ENCODE assay signal across 31 mouse cellular contexts in genomic region chr14:121453130-121453529, GRCm38 (mm10). TPM values are rescaled to one million over a fixed set of nuclear protein-coding genes. Genes with fewer than 3 reads are reported as not detected.
DNase-seq lines count a peak whose midpoint lies in the region; ATAC-seq lines count a peak whose summit lies in the region.
"Had no signal": no experiment of that assay in that cellular context is flagged by ENCODE, and none has a peak within 500 bp of the region (broad histone marks: within the 10 kb centered on the region; RNA-seq: fewer than 3 reads in every experiment).

No protein-coding gene starts in this region.

- peak; percentile 86 for DNase-seq in heart, adult 11 months
- no peak for DNase-seq in heart, postnatal 14 days
- peak; percentile 37 for DNase-seq in ovary, postnatal 36 days (ENCODE audit: low spot score)
- no peak for DNase-seq in ovary, postnatal 10 days (ENCODE audit: low spot score)
- DNase-seq in embryonic facial prominence, embryonic 10.5 days (ENCODE audit: low spot score) = no peak
- DNase-seq: cerebellum, adult 18-20 months; cerebellum, adult 9-10 months; cerebellum, postnatal 14 days; forebrain, postnatal 0 days; gastrocnemius, adult 2 months; gastrocnemius, postnatal 14 days; heart, adult 18-20 months; heart, postnatal 10 days; heart, postnatal 4 days had no signal

- 0 out of 2 replicates have a peak, but pooled peaks cover 3% of the 10 kb centered on the region for H3K4me1 ChIP-seq in kidney, embryonic 16.5 days (ENCODE audit: insufficient read depth, low read length)
- H3K4me1 ChIP-seq in kidney, embryonic 14.5 days (ENCODE audit: control insufficient read depth, insufficient read depth, low read length) = no peaks in the 10 kb centered on the region
- H3K4me1 ChIP-seq in embryonic facial prominence, embryonic 10.5 days = peaks cover 8% of the 10 kb centered on the region; the same call in 1 of the 2 replicates
- H3K4me1 ChIP-seq: embryonic facial prominence, embryonic 12.5 days; heart, embryonic 12.5 days had no signal

- intact Hi-C loops in heart, postnatal 14 days (cut with DNase I) = loop anchor here (5.0 to 10.0 kb wide), 2 partner anchors 418 to 621 kb away; partner anchors contain the start of gene Farp1

- H3K27ac ChIP-seq in kidney, embryonic 16.5 days (ENCODE audit: low read length) = no peak overlapping the region
- H3K27ac ChIP-seq in kidney, embryonic 14.5 days (ENCODE audit: low read depth, low read length) = no peak overlapping the region
- H3K27ac ChIP-seq in embryonic facial prominence, embryonic 10.5 days (replicated peaks) = no peak overlapping the region
- H3K27ac ChIP-seq: embryonic facial prominence, embryonic 12.5 days; embryonic facial prominence, embryonic 15.5 days; gastrocnemius, adult 2 months; heart, embryonic 15.5 days; hindbrain, embryonic 14.5 days; hindbrain, postnatal 0 days had no signal

- H3K9ac ChIP-seq in kidney, embryonic 16.5 days (replicated peaks; ENCODE audit: low read length) = no peak overlapping the region
- H3K9ac ChIP-seq in kidney, embryonic 14.5 days (ENCODE audit: low read depth, low read length) = no peak overlapping the region
- H3K9ac ChIP-seq: embryonic facial prominence, embryonic 12.5 days; embryonic facial prominence, embryonic 15.5 days; forebrain, postnatal 0 days; heart, embryonic 12.5 days; heart, embryonic 15.5 days; hindbrain, embryonic 14.5 days had no signal

- H3K27me3 ChIP-seq in kidney, embryonic 16.5 days (ENCODE audit: insufficient read depth, low read length) = no peaks in the 10 kb centered on the region
- no peaks in the 10 kb centered on the region for H3K27me3 ChIP-seq in kidney, embryonic 14.5 days (ENCODE audit: control insufficient read depth, insufficient read depth, low read length)
- no peaks in the 10 kb centered on the region for H3K27me3 ChIP-seq in embryonic facial prominence, embryonic 10.5 days (replicated peaks; ENCODE audit: low read depth, poor library complexity, severe bottlenecking)
- H3K27me3 ChIP-seq: embryonic facial prominence, embryonic 12.5 days; embryonic facial prominence, embryonic 15.5 days; heart, embryonic 12.5 days; heart, embryonic 15.5 days had no signal

- no peaks in the 10 kb centered on the region for H3K36me3 ChIP-seq in kidney, embryonic 16.5 days (ENCODE audit: insufficient read depth, low read length)
- H3K36me3 ChIP-seq in kidney, embryonic 14.5 days (ENCODE audit: control insufficient read depth, insufficient read depth, low read length) = no peaks in the 10 kb centered on the region
- no peaks in the 10 kb centered on the region for H3K36me3 ChIP-seq in embryonic facial prominence, embryonic 10.5 days (replicated peaks)
- H3K36me3 ChIP-seq: embryonic facial prominence, embryonic 12.5 days; embryonic facial prominence, embryonic 15.5 days; heart, embryonic 12.5 days; heart, embryonic 15.5 days had no signal

- ATAC-seq in kidney, embryonic 16.5 days (ENCODE audit: low FRiP score, low TSS enrichment) = peak; percentile 36; the same call in 1 of the 2 replicates
- no peak for ATAC-seq in kidney, embryonic 14.5 days (ENCODE audit: low FRiP score, low TSS enrichment)
- ATAC-seq: activated CD4-positive, CD25-positive, alpha-beta regulatory T cell, adult 4 months; CD4-positive, CD25-positive, alpha-beta regulatory T cell, adult 4 months; forebrain, embryonic 14.5 days; forebrain, postnatal 0 days; hindbrain, postnatal 0 days; inflammation-experienced regulatory T-cells, adult 6 months had no signal

- 29% methylated on average over 3 of the region's 3 CpGs for WGBS in kidney, embryonic 16.5 days
- 23% methylated on average over 3 of the region's 3 CpGs for WGBS in kidney, embryonic 14.5 days
- WGBS in embryonic facial prominence, embryonic 10.5 days = 62% methylated on average over 3 of the region's 3 CpGs

- H3K4me3 ChIP-seq in kidney, embryonic 16.5 days (ENCODE audit: low read length) = no peak overlapping the region
- no peak overlapping the region for H3K4me3 ChIP-seq in kidney, embryonic 14.5 days (ENCODE audit: low read length)
- H3K4me3 ChIP-seq in embryonic facial prominence, embryonic 10.5 days = no peak overlapping the region
- H3K4me3 ChIP-seq: embryonic facial prominence, embryonic 12.5 days; embryonic facial prominence, embryonic 15.5 days; gastrocnemius, adult 2 months; heart, embryonic 12.5 days; heart, embryonic 15.5 days had no signal

- no peak overlapping the region for H3K4me2 ChIP-seq in kidney, embryonic 16.5 days (replicated peaks; ENCODE audit: low read depth, low read length)
- H3K4me2 ChIP-seq in kidney, embryonic 14.5 days (replicated peaks; ENCODE audit: low read depth, low read length) = no peak overlapping the region
- H3K4me2 ChIP-seq: embryonic facial prominence, embryonic 12.5 days; embryonic facial prominence, embryonic 15.5 days; heart, embryonic 12.5 days; heart, embryonic 15.5 days; hindbrain, embryonic 14.5 days had no signal

- H3K9me3 ChIP-seq in kidney, embryonic 16.5 days (ENCODE audit: low read length) = no peaks in the 10 kb centered on the region
- H3K9me3 ChIP-seq in kidney, embryonic 14.5 days (ENCODE audit: control insufficient read depth, low read length) = peaks cover 5% of the 10 kb centered on the region; the same call in 1 of the 2 replicates
- H3K9me3 ChIP-seq in embryonic facial prominence, embryonic 10.5 days = no peaks in the 10 kb centered on the region
- H3K9me3 ChIP-seq: embryonic facial prominence, embryonic 15.5 days had no signal

RNA-seq across cellular contexts. Expression of gene Slc15a1, which starts 51.9 kb away (rescaled TPM):
- total RNA-seq in heart, postnatal 14 days (2021) = not detected
- 0.49 and 0.76 TPM in 2 replicates for polyA plus RNA-seq in kidney, embryonic 16.5 days (2015; fragmentation: Nextera tagmentation; extraction: Ambion mirVana)
- polyA plus RNA-seq in kidney, embryonic 14.5 days (2014; fragmentation: Nextera tagmentation; extraction: Ambion mirVana) = 0.15 and 0.20 TPM in 2 replicates
- polyA plus RNA-seq in embryonic facial prominence, embryonic 10.5 days (2016; fragmentation: Nextera tagmentation; extraction: Ambion mirVana) = 0.05 TPM in 1 of 2 replicates, not detected in the other
- total RNA-seq: adrenal gland, postnatal 36 days; forebrain, postnatal 0 days; gastrocnemius, adult 2 months; gastrocnemius, postnatal 14 days; gastrocnemius, postnatal 4 days; heart, adult 18-20 months; heart, postnatal 10 days; hindbrain, postnatal 0 days; MEL had no signal
- polyA plus RNA-seq: C2C12; forebrain, embryonic 11.5 days; forebrain, embryonic 14.5 days; heart, embryonic 12.5 days; hindbrain, embryonic 14.5 days had no signal

Comparison
In these comparisons a context has a peak if more than half of its experiments do, and no peak if none do; other contexts are left out.
1. DNase-seq: peak in heart, adult 11 months (single experiment) and ovary, postnatal 36 days (single experiment); none in heart, postnatal 14 days (0 of 2), ovary, postnatal 10 days (single experiment) and embryonic facial prominence, embryonic 10.5 days (single experiment).